Mouse (Mus musculus): Measurements from ENCODE around the gene Cpped1. TPM values are rescaled to one million over a fixed set of nuclear protein-coding genes. Genes with fewer than 3 reads are reported as not detected.

The Cpped1 gene
- polyA plus RNA-seq, 1 experiment from 2014 or later, result 18.5 TPM

DNA sequence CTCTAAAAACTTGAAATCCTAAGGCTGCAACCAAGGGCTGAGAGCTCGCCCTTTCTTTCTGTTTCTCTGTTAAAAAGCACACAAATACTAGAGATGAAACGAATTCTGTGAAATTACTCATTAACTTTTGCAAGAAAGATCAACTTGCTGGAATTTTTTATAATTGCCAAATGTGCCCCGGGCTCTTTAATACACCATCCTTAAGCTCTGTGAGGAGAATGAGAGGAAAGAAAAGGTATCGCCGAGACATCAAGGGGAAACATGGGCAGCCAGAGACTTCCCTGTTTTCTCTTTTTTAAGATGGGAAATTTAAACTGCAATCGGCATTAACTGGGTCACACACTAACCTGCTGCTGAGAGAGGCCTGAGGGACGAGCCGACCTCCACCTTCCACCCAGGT lies 84.9 kb downstream of the Cpped1 start:
- Histone ChIP-seq H3K9me3 (ENCODE audit: control insufficient read depth, low read length) (no peaks in the 10 kb centered on the region), H3K9ac (ENCODE audit: low read length) (no peak overlapping the region), H3K27me3 (ENCODE audit: control insufficient read depth, insufficient read depth, low read length) (no peaks in the 10 kb centered on the region), H3K27ac (ENCODE audit: low read depth, low read length) (no peak overlapping the region), H3K36me3 (ENCODE audit: control insufficient read depth, insufficient read depth, low read length) (no peaks in the 10 kb centered on the region), H3K4me2 (ENCODE audit: low read depth) (no peak overlapping the region), H3K4me3 (ENCODE audit: low read depth, low read length) (no peak overlapping the region), H3K4me1 (ENCODE audit: control insufficient read depth, insufficient read depth, low read length) (no peaks in the 10 kb centered on the region)
- no peak for DNase-seq (ENCODE audit: low spot score)
- no peak for ATAC-seq (ENCODE audit: insufficient read depth, low FRiP score, low TSS enrichment)
- 89% methylated on average over 8 of the region's 8 CpGs for WGBS

GRCm38 (mm10) chr16:11820791-11821190 lies 88.5 kb downstream of the Cpped1 start:
- Histone ChIP-seq H3K9me3 (ENCODE audit: control insufficient read depth, low read length) (no peaks in the 10 kb centered on the region), H3K4me2 (ENCODE audit: low read depth) (no peak overlapping the region), H3K4me1 (ENCODE audit: control insufficient read depth, insufficient read depth, low read length) (no peaks in the 10 kb centered on the region), H3K4me3 (ENCODE audit: low read depth, low read length) (no peak overlapping the region), H3K27ac (ENCODE audit: low read depth, low read length) (no peak overlapping the region), H3K36me3 (ENCODE audit: control insufficient read depth, insufficient read depth, low read length) (no peaks in the 10 kb centered on the region), H3K27me3 (ENCODE audit: control insufficient read depth, insufficient read depth, low read length) (no peaks in the 10 kb centered on the region), H3K9ac (ENCODE audit: low read length) (no peak overlapping the region)
- ATAC-seq (ENCODE audit: insufficient read depth, low FRiP score, low TSS enrichment) (no peak), DNase-seq (ENCODE audit: low spot score) (no peak)
- 70% methylated on average over 7 of the region's 7 CpGs for WGBS

- no peak overlapping the region for H3K4me3 ChIP-seq (ENCODE audit: low read depth, low read length)
- H3K27ac ChIP-seq (ENCODE audit: low read depth, low read length), result no peak overlapping the region
- H3K9me3 ChIP-seq (ENCODE audit: control insufficient read depth, low read length), result no peaks in the 10 kb centered on the region
- no peak overlapping the region for H3K9ac ChIP-seq (ENCODE audit: low read length)
- no peaks in the 10 kb centered on the region for H3K36me3 ChIP-seq (ENCODE audit: control insufficient read depth, insufficient read depth, low read length)
- H3K27me3 ChIP-seq (ENCODE audit: control insufficient read depth, insufficient read depth, low read length), result no peaks in the 10 kb centered on the region
- 78% methylated on average over 10 of the region's 10 CpGs for WGBS
- DNase-seq (ENCODE audit: low spot score), result no peak
- no peaks in the 10 kb centered on the region for H3K4me1 ChIP-seq (ENCODE audit: control insufficient read depth, insufficient read depth, low read length)
- no peak overlapping the region for H3K4me2 ChIP-seq (ENCODE audit: low read depth)
- ATAC-seq (ENCODE audit: insufficient read depth, low FRiP score, low TSS enrichment), result no peak
Measured at GRCm38 (mm10) chr16:11814935-11815650, 94.2 kb downstream of the Cpped1 start.

GRCm38 (mm10) chr16:11812119-11812518 lies 97.1 kb downstream of the Cpped1 start:
- Histone ChIP-seq H3K27me3 (ENCODE audit: control insufficient read depth, insufficient read depth, low read length) (no peaks in the 10 kb centered on the region), H3K36me3 (ENCODE audit: control insufficient read depth, insufficient read depth, low read length) (no peaks in the 10 kb centered on the region), H3K4me1 (ENCODE audit: control insufficient read depth, insufficient read depth, low read length) (no peaks in the 10 kb centered on the region), H3K4me3 (ENCODE audit: low read depth, low read length) (no peak overlapping the region), H3K27ac (ENCODE audit: low read depth, low read length) (no peak overlapping the region), H3K9ac (ENCODE audit: low read length) (no peak overlapping the region), H3K9me3 (ENCODE audit: control insufficient read depth, low read length) (no peaks in the 10 kb centered on the region), H3K4me2 (ENCODE audit: low read depth) (no peak overlapping the region)
- WGBS, result 73% methylated on average over 8 of the region's 8 CpGs
- ATAC-seq (ENCODE audit: insufficient read depth, low FRiP score, low TSS enrichment), result no peak
- DNase-seq (ENCODE audit: low spot score), result no peak

- WGBS, result 45% methylated on average over 8 of the region's 8 CpGs
- H3K27me3 ChIP-seq (ENCODE audit: control insufficient read depth, insufficient read depth, low read length), result no peaks in the 10 kb centered on the region
- H3K4me2 ChIP-seq (ENCODE audit: low read depth), result no peak overlapping the region
- ATAC-seq (ENCODE audit: insufficient read depth, low FRiP score, low TSS enrichment) (no peak), DNase-seq (ENCODE audit: low spot score) (no peak)
- no peak overlapping the region for H3K9ac ChIP-seq (ENCODE audit: low read length)
- no peaks in the 10 kb centered on the region for H3K36me3 ChIP-seq (ENCODE audit: control insufficient read depth, insufficient read depth, low read length)
- H3K27ac ChIP-seq (ENCODE audit: low read depth, low read length), result no peak overlapping the region
- H3K4me1 ChIP-seq (ENCODE audit: control insufficient read depth, insufficient read depth, low read length), result no peaks in the 10 kb centered on the region
- H3K4me3 ChIP-seq (ENCODE audit: low read depth, low read length), result no peak overlapping the region
- H3K9me3 ChIP-seq (ENCODE audit: control insufficient read depth, low read length), result no peaks in the 10 kb centered on the region
Measured at GRCm38 (mm10) chr16:11809615-11810014, 99.6 kb downstream of the Cpped1 start.

GRCm38 (mm10) chr16:11801960-11802539 lies 107.2 kb downstream of the Cpped1 start:
- no peak for DNase-seq (ENCODE audit: low spot score)
- Histone ChIP-seq H3K36me3 (ENCODE audit: control insufficient read depth, insufficient read depth, low read length) (no peaks in the 10 kb centered on the region), H3K9ac (ENCODE audit: low read length) (no peak overlapping the region), H3K4me1 (ENCODE audit: control insufficient read depth, insufficient read depth, low read length) (no peaks in the 10 kb centered on the region), H3K4me3 (ENCODE audit: low read depth, low read length) (no peak overlapping the region), H3K9me3 (ENCODE audit: control insufficient read depth, low read length) (no peaks in the 10 kb centered on the region), H3K27ac (ENCODE audit: low read depth, low read length) (no peak overlapping the region), H3K27me3 (ENCODE audit: control insufficient read depth, insufficient read depth, low read length) (no peaks in the 10 kb centered on the region), H3K4me2 (ENCODE audit: low read depth) (no peak overlapping the region)
- 92% methylated on average over 7 of the region's 7 CpGs for WGBS
- no peak for ATAC-seq (ENCODE audit: insufficient read depth, low FRiP score, low TSS enrichment)

GRCm38 (mm10) chr16:11795758-11796460 lies 113.3 kb downstream of the Cpped1 start:
- H3K36me3 ChIP-seq (ENCODE audit: control insufficient read depth, insufficient read depth, low read length), result no peaks in the 10 kb centered on the region
- 77% methylated on average over 7 of the region's 7 CpGs for WGBS
- H3K4me2 ChIP-seq (ENCODE audit: low read depth), result no peak overlapping the region
- no peaks in the 10 kb centered on the region for H3K4me1 ChIP-seq (ENCODE audit: control insufficient read depth, insufficient read depth, low read length)
- no peak overlapping the region for H3K4me3 ChIP-seq (ENCODE audit: low read depth, low read length)
- no peaks in the 10 kb centered on the region for H3K27me3 ChIP-seq (ENCODE audit: control insufficient read depth, insufficient read depth, low read length)
- H3K9me3 ChIP-seq (ENCODE audit: control insufficient read depth, low read length), result no peaks in the 10 kb centered on the region
- no peak overlapping the region for H3K27ac ChIP-seq (ENCODE audit: low read depth, low read length)
- no peak overlapping the region for H3K9ac ChIP-seq (ENCODE audit: low read length)
- DNase-seq (ENCODE audit: low spot score) (no peak), ATAC-seq (ENCODE audit: insufficient read depth, low FRiP score, low TSS enrichment) (no peak)

DNA sequence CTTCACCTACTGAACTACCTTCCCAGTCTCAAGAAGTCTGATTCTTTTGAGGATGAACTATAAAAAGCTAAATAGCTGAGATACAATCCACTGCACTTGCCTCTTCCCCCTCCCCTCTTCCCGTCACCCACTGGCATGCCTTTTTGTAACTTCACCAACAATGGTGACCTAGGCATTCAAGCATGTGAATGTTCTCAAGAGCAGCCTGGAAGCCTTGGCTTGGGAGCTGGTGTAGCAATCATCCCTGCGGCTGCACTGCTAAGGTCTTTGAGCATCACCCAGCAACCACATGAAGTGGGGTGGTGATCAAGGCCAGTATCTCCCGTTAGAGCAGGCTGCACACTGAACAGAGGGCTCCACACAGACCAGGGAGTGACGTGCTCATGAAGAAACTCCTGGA lies 114.6 kb downstream of the Cpped1 start:
- Histone ChIP-seq H3K9me3 (ENCODE audit: control insufficient read depth, low read length) (no peaks in the 10 kb centered on the region), H3K27ac (ENCODE audit: low read depth, low read length) (no peak overlapping the region), H3K27me3 (ENCODE audit: control insufficient read depth, insufficient read depth, low read length) (no peaks in the 10 kb centered on the region), H3K4me1 (ENCODE audit: control insufficient read depth, insufficient read depth, low read length) (no peaks in the 10 kb centered on the region), H3K36me3 (ENCODE audit: control insufficient read depth, insufficient read depth, low read length) (no peaks in the 10 kb centered on the region), H3K4me2 (ENCODE audit: low read depth) (no peak overlapping the region), H3K9ac (ENCODE audit: low read length) (no peak overlapping the region), H3K4me3 (ENCODE audit: low read depth, low read length) (no peak overlapping the region)
- WGBS, result 84% methylated on average over 4 of the region's 4 CpGs
- ATAC-seq (ENCODE audit: insufficient read depth, low FRiP score, low TSS enrichment) (no peak), DNase-seq (ENCODE audit: low spot score) (no peak)

DNA sequence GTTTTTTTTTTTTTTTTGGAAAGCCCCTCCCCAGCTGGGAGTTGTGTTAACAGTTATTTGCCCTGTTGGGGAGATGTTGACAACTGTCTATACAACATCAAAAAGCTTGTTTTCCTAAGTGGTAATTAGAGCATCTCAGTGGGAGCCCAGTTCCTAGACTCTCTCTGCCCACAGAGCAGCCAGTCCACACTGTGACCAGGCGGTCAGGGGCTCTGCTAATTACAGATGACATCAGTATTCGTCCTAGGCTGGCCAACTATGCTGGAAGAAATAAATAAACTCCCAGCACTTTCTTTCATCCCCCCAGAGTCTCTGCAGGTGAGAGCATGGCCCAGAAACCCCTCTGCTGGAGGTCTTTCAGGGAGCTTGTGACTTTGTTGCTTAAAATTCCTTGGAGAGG lies 115.9 kb downstream of the Cpped1 start:
- Histone ChIP-seq H3K4me2 (ENCODE audit: low read depth) (no peak overlapping the region), H3K4me1 (ENCODE audit: control insufficient read depth, insufficient read depth, low read length) (no peaks in the 10 kb centered on the region), H3K27ac (ENCODE audit: low read depth, low read length) (no peak overlapping the region), H3K27me3 (ENCODE audit: control insufficient read depth, insufficient read depth, low read length) (no peaks in the 10 kb centered on the region), H3K9me3 (ENCODE audit: control insufficient read depth, low read length) (no peaks in the 10 kb centered on the region), H3K4me3 (ENCODE audit: low read depth, low read length) (no peak overlapping the region), H3K36me3 (ENCODE audit: control insufficient read depth, insufficient read depth, low read length) (no peaks in the 10 kb centered on the region), H3K9ac (ENCODE audit: low read length) (no peak overlapping the region)
- ATAC-seq (ENCODE audit: insufficient read depth, low FRiP score, low TSS enrichment) (no peak), DNase-seq (ENCODE audit: low spot score) (no peak)
- WGBS, result 28% methylated on average over 2 of the region's 2 CpGs
